Mouse (Mus musculus) kidney, postnatal 4 days (tissue): ENCODE measurements around the gene B4galnt3.
A peak's percentile ranks its signal among the peaks of the same experiment; 100 is the strongest.

Source experiments
- DNase-seq, 2 experiments: peaks; one replicate each; pipeline ENCODE4 v3.0.0; 2021; ENCODE audit warnings: mixed read lengths in 2 of 2

B4galnt3 gene

DNA sequence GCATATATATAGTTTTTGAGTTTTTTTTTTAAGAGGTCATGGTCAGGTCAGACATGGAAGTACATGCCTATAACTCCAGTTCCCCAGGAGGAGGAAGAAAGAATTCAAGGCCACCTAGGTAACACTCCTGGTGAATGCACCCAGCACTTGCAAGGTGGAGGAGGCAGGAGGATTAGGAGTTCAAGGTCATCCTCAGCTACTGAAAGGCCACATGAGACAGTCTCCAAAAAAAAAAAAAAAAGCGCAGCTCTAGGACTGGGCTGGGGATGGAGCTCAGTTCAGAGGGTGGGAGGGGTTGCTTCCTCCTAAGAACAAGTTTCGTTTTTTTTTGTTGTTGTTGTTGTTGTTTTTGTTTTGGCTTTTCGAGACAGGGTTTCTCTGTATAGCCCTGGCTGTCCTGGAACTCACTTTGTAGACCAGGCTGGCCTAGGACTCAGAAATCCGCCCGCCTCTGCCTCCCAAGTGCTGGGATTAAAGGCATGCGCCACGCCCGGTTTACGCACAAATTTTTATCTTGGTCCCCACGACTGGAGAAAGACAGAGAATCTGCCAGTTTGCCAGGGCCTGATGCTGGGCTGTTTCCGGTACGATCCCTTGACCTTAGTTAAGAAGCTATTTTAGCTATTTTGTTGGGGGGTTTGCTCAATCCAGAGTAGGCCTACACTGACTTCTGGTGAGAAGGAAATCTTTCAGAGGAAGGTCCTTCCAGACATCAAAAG lies 109.2 kb downstream of the B4galnt3 start:
- no peak for DNase-seq

DNA sequence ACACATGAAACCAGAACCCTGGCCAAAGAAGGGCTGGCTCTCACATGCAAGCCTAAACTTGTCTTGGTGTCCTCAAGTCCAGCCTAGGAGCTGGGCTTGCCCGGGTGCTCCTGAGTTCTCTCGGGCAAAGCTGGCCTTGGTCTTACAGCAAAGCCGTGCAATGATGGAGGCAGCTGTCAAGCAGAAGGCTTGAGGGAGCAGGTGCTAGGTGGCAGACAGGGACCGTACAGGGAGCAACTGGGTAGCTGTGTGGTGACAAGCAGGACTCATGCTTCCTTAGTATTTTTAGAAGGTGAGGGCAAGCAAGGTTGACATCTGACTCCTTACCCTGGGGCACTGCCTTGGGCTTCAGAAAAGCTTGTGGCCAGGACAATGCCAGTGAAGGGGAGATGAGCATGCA lies 110.6 kb downstream of the B4galnt3 start:
- no peak for DNase-seq

DNA sequence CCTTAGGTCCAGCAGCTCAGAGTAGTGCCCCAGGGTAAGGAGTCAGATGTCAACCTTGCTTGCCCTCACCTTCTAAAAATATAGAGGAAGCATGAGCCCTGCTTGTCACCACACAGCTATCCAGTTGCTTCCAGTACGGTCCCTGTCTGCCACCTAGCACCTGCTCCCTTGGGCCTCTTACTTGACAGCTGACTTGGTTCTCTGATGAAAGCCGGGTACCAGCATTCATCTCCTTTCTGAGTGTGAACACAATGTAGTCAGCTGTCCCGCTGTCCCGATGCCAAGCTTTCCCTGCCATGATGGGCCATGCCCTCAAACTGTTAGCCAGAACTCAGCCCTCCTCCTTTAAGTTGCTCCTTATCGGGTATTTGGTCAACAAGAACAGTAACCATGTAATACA lies 112.2 kb downstream of the B4galnt3 start:
- DNase-seq: no peak

DNA sequence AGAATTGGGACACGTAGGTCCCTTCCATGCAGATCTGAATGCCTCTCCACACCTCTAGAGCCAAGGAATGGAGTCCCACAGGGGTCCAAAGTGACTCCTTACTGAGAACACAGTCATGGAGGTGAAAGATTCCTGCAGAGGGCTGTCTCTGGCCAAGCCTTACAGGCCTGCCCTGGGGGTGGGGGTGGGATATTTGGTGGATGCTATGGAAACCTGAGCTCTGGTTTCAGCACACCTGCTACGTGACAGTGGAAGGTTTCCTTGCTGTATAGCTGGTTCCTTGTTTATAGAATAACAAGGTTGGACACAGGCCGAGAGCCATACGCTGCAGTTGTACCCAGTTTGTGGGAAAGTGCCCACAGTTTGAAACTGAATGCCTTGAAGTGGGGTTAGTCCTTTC lies 113.9 kb downstream of the B4galnt3 start:
- DNase-seq: no peak

DNA sequence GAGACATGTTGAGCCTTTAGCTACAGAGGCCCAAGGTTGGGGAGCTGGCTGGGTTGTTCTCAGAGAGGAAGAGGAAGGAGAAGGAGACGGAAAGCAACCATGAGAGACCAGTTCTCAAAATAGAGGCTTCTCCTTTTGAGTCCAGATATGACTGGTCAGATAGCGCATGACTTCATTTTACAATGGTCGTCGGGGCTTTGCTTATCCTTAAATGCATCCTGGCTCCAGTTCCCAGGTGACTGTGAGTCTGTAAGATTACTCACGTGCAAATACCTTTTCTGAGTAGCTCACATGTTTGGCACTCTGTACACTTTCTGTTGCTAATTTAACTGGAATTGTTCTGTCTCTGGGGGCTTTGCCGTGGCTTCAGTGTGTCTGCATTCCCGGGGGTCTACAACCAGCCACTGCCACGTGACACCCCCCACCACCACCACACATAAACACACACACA lies 114.6 kb downstream of the B4galnt3 start:
- no peak for DNase-seq

DNA sequence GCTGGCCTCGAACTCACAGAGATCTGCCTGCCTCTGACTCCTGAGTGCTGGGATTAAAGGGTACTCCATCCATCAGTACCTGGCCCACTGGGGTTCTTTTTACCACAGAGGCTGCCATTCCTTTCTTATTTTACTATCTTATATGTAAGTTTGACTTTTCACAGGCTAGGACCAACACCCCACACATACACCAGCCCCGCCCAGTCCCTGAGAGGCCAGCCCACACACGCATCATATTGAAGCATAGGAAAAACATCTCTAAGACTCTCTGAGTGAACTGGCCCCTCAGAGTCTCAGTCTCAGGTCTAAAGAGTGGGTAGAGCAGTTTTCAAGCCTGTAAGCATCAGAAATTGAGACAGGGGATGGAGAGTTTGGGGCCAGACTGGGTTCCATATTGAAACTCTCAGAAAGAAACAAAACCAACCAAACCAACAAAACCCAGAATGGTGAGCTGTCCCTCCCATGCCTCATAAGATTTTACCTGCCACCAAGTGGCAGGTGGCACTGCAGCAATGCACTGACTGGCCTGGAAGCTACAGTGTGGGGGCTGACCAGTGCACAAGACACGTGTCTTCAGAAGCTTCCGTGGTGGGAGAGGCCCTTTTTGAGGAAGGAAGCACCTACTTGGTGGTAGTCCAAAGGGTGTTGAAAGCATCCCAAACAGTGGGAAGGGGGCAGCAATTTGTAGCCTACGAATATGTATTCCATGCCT lies 115.2 kb downstream of the B4galnt3 start:
- DNase-seq: no peak

DNA sequence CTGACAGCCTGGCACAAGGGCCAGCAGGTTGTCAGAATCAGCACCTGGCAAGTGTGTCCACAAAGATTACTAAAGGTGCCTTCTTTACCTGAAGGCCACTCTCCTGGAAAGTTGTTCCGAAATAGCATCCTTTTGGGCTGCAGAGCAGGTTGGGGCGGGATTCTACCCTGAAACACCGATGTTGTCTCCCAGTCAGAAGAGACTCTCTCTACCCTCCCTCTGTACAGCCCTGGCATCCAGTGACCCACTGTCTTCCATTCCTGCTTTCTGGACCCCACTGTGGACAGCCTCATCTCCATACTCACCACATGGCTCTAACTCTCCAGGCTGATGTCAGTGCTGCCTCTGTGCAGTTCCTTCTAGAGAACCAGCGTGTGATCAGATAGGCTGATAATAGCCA lies 118.7 kb downstream of the B4galnt3 start:
- DNase-seq: no peak

DNA sequence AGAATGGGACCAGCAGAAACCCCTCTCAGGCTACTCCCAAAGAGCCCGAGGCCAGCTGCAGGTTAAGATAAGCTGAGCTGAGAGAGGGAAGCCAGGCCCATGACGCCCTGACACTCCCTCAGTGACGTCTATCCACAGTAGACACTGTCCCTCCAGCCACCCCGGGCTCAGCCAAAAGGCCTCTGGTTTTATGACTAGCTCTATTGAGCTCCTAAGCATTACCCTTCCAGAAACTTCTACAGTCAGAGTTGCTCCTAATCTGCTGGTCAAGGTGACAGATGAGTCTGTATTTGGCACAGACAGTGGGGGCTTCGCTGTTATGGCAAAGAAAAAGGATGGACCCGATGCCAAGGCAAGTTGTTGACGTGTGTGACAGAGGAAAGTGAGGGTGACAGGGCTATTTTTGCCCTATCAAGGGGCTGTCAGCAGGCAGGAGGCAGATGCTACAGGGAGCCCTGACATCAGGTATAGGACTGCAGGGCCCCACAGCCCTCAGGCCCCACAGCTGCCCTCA lies 119.7 kb downstream of the B4galnt3 start:
- DNase-seq: peak in 1 of 2 experiments; percentile 39

DNA sequence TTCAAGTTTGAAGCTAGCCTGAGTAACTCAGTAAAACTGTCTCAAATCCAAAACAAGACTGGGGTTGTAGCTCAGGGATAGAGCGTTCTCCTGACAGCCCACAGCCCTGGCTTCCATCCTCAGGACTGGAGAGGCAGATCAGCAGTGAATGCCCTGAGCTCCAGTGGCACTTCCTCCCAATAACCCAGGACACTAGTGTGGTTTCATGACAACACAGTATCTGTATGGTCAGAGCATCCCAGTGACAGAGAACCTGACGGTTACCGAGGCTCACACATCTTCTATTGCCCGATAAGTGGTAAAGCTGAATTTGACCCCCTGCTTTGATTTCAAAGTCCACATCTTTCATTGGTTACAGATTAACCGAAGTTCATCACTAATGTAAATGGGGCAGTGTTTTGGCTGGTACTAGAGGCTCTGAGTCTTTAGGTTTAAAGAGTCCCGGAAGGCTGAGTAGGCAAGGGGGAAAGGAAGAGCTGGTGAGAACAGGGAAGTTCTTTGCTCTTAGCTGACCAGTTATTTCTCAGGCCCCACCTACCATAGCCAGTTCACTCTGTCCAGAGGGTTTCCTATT lies 120.2 kb downstream of the B4galnt3 start:
- DNase-seq: no peak

DNA sequence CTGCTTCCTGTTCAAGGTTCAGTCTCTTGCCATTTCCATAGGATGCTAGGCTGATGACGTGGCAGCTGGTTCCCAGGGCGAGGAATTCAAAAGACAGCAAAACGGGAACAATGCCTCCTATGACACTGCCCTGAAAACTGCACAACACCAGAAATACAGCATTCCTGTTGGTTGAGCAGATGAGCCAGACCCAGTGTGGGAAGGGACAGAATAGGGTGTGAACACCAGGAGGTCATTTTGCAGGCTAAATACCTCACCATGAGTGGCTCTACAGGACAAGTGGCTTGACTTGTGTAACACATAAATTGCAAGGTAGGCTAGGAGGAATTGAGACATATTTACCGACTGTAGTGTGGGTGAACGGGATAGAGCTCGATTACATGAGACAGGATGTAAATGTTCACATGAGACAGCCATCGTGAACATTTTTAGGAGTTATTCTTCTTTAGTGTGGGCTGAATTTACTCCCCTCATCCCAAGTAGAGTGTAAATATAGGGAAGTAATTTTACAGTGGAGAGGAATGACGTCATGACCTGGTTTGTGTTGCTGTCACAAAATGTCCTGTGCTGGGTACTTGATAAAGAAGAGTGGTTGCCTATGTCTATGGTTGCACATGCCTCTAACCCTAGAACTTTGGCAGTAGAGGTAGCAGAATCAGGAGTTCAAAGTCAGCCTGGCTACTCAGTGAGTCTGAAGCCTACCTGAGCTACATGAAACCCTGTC lies 121.9 kb downstream of the B4galnt3 start:
- no peak for DNase-seq

DNA sequence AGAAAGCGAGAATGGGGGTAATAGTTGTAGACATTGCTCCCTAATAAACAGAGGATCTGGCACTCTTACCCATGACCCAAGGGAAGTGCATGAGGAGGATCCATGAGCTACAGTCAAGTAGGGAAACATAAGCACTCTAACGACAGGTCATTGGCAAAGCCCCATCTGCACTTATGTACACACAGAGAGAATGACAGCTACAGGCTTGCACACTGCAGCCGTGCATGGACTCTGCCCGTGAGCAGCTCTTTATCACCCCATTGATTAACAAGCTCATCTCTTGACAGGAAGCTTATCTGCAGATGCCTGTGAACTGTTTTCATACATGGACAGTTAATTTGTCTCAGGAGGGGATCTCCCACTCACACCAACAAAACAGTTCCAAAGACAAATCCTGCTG lies 126.8 kb downstream of the B4galnt3 start:
- DNase-seq: no peak

DNA sequence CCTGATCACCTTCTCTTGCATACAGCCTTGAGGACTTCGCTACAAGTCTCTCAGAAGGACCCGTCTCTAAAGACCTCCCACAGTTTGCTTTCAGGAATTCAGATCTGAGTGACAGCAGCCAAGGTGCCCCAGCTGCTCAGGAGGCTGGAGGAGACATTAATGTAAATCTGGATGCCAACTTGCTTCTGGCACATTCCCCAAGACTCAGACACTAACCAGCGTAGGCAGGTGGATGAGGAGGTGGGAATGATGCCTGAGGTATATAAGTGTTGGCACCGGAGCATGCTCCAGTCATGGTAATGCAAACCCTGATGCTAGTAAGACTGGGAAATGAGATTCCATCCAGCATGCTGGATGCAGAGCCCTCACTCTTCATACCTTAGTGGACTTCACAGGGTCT lies 129.6 kb downstream of the B4galnt3 start:
- DNase-seq: no peak

DNA sequence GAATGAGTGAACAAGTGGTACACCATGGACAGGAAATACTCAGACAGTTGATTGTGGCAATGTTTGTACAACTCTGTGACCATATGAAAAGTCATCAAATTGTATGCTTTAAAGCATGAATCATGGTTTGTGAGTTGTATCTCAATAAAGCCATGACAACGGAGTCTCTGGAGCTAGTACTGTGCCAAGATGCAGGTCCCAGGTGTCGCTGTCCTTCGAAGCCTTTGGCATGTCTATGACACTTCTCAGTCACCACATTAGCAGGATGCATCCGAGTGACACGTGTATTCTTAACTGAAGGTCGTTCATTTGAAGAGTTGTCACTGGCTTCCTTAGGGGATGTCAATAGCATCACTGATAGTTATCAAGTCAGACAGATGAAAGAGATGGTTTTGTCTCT lies 131.4 kb downstream of the B4galnt3 start:
- no peak for DNase-seq

DNA sequence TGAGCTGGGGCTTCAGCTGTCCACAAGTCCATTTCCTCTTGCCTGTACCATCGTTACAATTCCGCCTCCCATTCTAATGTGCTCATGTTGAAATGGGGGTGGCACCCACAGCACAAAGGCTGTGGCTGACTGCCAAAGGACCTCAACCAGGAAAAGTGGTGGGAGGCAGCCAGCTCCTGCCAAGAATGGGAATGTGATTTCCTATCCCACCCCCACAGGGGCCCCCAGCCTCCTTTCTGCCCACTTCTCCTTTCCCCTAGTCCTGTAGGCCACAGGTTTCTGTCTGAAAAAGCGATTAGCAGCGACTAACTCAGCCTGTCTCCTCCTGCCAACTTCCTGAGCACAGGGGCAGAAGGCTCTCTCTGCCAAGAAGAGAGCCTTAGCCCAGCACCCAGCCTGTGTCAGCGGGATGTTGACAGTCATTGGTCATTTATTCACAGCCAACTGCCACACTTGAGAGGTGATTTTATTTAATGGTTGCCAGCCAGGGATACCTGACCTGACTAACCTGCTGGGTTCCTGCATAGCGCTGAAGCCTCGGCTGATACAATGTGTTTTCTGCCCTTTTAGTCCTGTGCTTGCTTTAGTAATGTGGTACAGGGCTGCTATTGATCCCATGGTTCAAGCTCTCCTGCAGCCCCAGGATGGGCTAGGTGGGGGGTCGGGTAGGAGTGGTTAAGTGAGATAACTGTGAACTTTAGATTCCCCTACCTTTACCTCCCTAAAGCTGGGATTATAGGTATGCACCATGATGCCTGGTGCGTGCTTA lies 135.0 kb downstream of the B4galnt3 start:
- DNase-seq: peak; percentile 59 to 73

DNA sequence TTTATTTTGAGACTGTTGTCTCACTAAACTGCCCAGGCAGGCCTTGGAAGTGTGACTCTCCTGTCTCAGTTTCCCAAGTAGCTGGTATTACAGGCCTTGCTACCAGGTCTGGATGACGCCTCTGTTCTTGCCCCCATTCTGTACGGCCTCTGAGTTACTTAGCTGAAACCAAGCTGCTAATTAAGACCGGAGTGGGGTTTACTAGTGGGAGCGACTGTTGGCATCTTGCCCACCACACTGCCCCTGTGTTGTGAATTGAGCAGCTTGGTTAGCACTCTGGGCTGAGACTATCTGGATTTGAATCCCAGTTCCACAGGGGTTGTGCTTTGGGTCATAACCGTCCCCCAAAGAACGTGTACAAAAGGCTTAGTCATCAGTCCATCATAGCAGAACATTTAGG lies 136.9 kb downstream of the B4galnt3 start:
- DNase-seq: no peak

DNA sequence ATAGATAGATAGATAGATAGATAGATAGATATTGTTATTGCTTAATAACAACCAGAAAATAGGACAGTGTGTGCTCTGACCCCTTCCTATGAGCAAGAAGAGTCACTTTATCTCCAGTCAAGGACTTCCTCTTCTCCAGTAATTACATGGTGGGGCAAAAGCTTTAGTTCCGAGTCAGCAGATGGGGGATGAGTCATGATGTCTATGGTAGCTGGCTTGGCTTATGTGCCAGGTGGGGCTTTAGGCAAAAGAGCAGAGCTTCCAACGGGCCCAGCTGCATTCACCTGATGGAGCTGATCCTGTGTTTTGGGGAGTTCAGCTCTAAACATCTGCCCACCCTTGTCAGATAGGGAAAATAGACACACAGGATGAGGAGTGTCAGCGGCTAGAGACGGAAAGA lies 138.8 kb downstream of the B4galnt3 start:
- no peak for DNase-seq

DNA sequence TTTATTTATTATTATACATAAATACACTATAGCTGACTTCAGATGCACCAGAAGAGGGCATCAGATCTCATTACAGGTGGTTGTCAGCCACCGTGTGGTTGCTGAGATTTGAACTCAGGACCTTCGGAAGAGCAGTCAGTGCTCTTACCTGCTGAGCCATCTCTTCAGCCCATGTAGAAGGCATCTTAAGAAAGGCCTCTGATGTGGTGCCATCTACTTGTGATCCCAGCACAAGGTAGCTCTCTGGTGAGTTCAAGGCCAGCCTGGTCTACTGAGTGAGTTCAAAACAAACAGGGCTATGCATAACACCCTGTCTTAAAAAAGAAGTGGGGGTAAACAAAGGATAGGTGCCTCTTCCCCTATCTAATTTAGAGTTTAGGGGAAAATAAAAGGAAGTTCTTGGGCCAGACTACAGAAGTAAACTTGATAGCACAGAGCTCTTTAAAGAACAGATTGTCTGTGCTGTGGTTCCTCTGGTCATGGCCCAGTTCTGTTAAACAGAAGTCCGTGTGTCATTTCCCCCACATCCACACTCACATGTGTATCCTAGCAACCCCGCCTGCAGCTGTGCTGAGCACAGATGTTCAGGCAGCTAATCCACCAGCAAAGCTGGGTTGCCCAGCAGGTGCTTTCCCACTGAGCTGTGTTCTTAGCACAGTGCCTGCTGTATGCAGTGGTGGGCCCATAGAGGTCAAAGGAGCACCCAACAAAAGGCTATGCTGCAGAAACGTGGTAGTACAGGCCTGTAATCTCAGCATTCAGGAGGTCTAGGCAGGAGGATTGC lies 139.6 kb downstream of the B4galnt3 start:
- no peak for DNase-seq
